Comparison of ENCODE assay signal across 1 mouse cellular context in the genomic region with DNA sequence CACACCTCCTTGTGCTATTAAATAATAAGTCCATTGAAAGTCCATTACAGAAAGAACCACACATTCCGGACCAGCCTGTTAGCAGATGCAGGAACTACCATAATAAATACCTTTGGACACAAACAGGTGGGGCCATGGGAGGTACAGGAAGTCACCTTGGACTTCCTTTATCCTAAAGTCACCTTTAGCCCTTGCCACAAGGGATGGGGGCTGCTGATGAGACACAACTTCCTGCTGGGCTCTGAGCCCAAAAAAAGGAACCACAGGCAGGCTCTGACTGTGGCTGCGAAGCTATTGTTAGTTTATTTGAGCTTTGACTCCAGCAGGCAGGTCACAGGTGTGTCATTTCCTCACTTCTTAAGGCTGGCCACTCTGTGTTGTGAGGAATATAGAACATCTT.
TF ChIP-seq lines count a peak whose summit lies in the region.

No protein-coding gene starts in this region.

TF ChIP-seq in ES-E14, 5 proteins besides CTCF, POLR2A, EP300 and RAD21 (continued from another document):
- TF ChIP-seq ZC3H11A (IDR thresholded peaks at IDR 0.05; ENCODE audit: borderline replicate concordance, low read depth, low read length): no peak
TF ChIP-seq in ES-E14: peak in this region for 0.
